Mouse (Mus musculus) left cerebral cortex, adult 2 months (tissue): Measurements from ENCODE around the gene Lefty1. TPM values are rescaled to one million over a fixed set of nuclear protein-coding genes. Genes with fewer than 3 reads are reported as not detected.
"Not testable (repeated sequence)": the region's sequence is repeated elsewhere in the genome, so short reads cannot be mapped to it uniquely, and the experiment has no call there.

Experiments used
- DNase-seq, 2 experiments: peaks; one replicate each; pipeline ENCODE4 v3.0.0; 2021 to 2022; ENCODE audit warnings: low spot score in 2 of 2, mixed read lengths in 1 of 2; ENCODE audit errors: extremely low spot score in 1 of 2
- H3K27ac ChIP-seq: fragments of 200-600 bp; 2 replicates; pipeline ENCODE4 v1.8.1; 2022
- H3K4me3 ChIP-seq: fragments of 200-600 bp; 2 replicates; pipeline ENCODE4 v1.8.1; 2022
- CTCF ChIP-seq: fragments of 200-600 bp; IDR thresholded peaks from 2 replicates; pipeline ENCODE4 v1.8.1; 2022; ENCODE audit warnings: antibody characterized with exemption, mild to moderate bottlenecking, moderate library complexity
- intact Hi-C: fragments of 180-260 bp; cut with DNase I; formaldehyde crosslinking; loops from one replicate; pipeline ENCODE4 v1.15.1; 2025
- long read RNA-seq, 2 experiments: library from polyadenylated mRNA; stranded (forward); transcript quantifications; one replicate each; pipeline ENCODE4 v2.0.0; 2021; ENCODE audit warnings: borderline mapping rate in 2 of 2
- total RNA-seq, 2 experiments: library from RNA; stranded (reverse); gene quantifications; 2 replicates each; pipeline ENCODE4 v1.2.3; 2021

Lefty1 gene
- under 1 TPM in 1 of 2 experiments, not detected in 1; 0.77 TPM for total RNA-seq
- long read RNA-seq, experiment 1, partial matches to known transcripts, result 0 of 1 reads
- long read RNA-seq, experiment 1, other reads (novel, unspliced or antisense), result 0 of 1 reads
- long read RNA-seq, experiment 2, result 0 reads

DNA sequence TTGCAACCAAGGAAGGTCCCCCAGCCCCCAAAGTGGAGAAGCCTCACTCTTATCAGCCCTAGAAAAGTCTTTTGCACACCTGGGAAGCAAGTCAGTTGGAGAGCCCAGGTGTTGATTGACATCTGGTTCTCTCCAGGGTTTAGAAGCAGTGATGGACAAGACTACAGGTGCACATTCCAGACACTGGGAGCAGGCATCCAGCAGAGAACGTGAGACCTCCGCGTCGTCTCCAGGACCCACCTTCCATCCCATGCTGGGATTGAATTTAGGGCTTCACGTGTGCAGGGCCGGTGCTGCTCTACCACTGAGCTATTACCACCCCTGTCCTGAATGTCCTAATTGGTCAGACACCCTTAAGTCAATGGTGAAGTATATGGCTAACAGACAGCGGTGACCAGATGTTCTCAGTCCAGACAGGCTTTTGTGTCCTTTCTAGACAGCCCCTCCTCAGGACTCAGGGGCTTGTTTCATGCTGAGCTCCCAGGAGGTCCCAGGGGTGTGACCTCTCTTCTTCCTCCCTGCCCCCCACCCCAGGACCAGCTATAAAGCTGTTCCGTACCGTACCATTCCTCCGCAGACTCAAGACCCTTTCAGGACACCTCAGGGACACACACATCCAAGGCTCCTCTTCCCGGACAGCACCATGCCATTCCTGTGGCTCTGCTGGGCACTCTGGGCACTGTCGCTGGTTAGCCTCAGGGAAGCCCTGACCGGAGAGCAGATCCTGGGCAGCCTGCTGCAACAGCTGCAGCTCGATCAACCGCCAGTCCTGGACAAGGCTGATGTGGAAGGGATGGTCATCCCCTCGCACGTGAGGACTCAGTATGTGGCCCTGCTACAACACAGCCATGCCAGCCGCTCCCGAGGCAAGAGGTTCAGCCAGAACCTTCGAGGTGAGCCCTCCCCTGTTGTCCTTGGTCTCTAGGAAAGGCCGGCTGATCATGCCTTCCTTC lies at the start of gene Lefty1:
Lefty1 (plus strand) TSS at position 556 of the 953 bp plus-strand sequence.
- no peak within 1 kb of the TSS for H3K4me3 ChIP-seq
- TF ChIP-seq CTCF, result no peak
- H3K27ac ChIP-seq, result no peak within 1 kb of the TSS
- intact Hi-C loops, result no loop called here
- no peak for DNase-seq

DNA sequence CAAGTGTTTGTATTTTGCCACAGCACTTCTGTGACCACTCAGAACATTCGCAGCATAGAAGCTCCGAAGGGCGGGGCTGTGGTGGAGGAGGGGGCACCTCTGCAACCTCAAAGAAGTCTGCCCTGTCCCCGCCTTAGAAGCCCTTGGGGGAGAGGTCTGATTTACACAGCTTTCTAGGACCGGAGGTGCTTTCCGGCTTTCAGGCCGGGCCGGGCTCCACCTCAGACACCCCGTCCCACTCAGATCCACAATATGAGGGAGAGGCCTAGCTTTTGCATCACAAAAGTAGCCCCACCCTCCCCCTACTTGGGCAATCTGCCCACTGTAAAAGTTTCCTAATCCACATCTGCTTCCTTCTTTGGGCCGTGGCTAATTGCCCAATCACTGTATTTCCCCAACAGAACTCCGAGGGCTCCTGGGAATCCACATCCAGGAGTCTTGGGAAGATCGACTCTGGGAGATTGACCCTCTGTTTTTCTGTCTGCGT lies 46.2 kb upstream of the Lefty1 start:
- intact Hi-C loops, result no loop called here
- no peak for DNase-seq
- no peak overlapping the region for H3K4me3 ChIP-seq
- no peak for TF ChIP-seq CTCF
- no peak overlapping the region for H3K27ac ChIP-seq

DNA sequence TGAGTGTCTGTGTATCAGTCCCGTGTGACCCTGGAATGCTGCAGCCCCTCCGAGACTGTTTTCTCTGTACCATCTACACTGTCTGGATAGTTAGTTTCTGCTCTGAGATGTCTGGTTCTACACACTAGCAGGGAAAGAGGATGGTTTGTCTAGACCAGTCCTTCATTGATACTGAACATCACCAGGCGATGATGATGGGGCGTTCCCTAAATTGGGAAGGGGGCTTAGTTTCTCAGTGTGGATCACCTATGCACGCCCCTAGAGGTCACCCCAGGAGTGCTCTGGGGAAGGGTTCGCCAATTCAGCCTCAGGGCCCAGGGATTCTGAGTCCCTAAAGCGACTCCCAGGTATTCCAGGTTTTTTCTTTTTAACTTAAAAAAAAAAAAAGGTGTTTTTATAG lies 45.6 kb upstream of the Lefty1 start:
- no peak overlapping the region for H3K4me3 ChIP-seq
- no peak overlapping the region for H3K27ac ChIP-seq
- intact Hi-C loops, result no loop called here
- no peak for TF ChIP-seq CTCF
- no peak for DNase-seq

DNA sequence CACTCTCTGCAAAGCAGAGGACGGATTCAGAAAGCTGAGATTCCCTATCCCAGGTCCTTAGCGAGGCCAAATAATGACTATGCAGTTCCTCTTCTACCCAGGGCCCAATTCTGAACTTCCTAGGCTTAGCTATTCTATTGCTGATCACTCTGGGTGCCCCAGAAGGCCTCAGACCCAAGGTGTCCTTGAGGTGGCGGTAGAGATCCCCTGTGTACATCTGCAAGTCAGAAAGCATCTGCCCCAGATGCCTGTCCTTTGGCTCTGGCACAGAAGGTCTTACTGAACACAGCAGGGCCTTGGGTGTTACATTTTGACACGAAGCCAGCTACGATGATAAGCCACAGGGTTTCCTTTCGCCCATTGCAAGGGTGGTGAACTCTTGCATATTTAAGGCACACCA lies 45.0 kb upstream of the Lefty1 start:
- TF ChIP-seq CTCF, result peak; percentile 26

DNA sequence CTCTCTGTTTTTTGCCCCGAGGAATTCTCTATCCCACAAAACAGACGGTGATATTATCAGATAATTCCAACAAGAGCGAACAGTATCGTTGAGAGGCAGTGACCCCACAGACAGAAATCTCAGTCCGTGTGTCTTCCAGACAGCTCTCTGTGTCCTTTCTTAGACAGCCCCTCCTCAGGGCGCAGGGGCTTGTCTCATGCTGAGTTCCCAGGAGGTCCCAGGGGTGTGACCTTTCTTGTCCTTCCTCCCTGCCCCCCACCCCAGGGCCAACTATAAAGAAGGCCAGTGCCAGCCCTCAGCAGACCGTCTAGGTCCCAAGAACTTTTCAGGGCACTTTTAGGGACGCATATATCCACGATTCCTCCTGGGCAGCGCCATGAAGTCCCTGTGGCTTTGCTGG lies 42.0 kb upstream of the Lefty1 start, which contains the start of gene Lefty2:
Lefty2 (plus strand) TSS at position 301 of the 400 bp plus-strand sequence.
- intact Hi-C loops, result loop anchor here (10.0 kb wide), 1 partner anchor 152 kb away; no protein-coding TSS in a partner anchor
- no peak for DNase-seq
- no peak for TF ChIP-seq CTCF
- Histone ChIP-seq H3K27ac (no peak within 1 kb of the TSS), H3K4me3 (no peak within 1 kb of the TSS)

More for the DNA sequence above, 45.0 kb upstream of the Lefty1 start:
- no peak for DNase-seq
- Histone ChIP-seq H3K4me3 (no peak overlapping the region), H3K27ac (no peak overlapping the region)
- intact Hi-C loops, result loop anchor here (10.0 kb wide), 1 partner anchor 155 kb away; no protein-coding TSS in a partner anchor

DNA sequence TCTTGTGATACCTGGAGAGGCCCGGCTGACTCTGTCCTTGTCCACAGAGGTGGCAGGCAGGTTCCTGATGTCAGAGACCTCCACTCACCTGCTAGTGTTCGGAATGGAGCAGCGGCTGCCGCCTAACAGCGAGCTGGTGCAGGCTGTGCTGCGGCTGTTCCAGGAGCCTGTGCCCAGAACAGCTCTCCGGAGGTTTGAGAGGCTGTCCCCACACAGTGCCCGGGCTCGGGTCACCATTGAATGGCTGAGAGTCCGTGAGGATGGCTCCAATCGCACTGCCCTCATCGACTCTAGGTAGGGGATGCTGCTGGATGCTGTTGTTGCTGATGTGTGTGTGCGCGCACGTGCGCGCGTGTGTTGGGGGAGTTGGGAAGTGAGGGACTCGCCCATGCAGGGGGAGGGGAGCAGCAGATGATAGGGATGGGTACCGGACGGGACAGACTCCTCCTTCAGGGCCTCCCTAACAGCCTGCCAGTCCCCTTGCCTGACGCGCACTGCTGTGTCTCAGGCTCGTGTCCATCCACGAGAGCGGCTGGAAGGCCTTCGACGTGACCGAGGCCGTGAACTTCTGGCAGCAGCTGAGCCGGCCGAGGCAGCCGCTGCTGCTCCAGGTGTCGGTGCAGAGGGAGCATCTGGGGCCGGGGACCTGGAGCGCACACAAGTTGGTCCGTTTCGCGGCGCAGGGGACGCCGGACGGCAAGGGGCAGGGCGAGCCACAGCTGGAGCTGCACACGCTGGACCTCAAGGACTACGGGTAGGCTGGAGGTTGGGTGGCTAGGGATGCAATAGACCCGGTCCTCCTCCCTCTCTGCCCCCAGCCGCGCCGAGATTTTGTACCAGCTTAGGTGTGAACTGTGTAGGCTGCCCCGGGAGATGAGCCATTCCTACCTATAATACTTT lies 40.5 kb upstream of the Lefty1 start:
- not testable (repeated sequence) for DNase-seq, H3K27ac ChIP-seq, H3K4me3 ChIP-seq
- intact Hi-C loops, result loop anchor here (10.0 kb wide), 1 partner anchor 150 kb away; no protein-coding TSS in a partner anchor

DNA sequence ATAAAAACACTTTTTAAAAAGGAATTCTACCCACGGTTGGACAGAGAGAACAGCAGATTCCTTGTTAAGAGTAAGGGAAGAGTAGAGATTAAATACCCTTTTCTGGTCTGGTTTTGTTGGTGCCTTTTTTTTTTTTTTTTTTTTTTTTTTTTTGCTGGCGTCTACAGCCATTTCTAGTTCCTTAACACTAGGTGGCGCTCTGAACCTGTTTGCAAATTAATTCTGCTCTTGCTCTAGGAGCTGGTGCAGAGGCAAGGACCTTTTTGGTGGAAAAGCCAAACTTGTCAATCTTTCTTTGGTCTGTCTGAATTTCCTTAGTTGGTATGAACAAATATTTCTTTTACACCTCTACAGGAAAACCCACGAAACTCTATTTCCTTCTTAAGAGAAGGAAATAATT lies 33.7 kb upstream of the Lefty1 start:
- H3K27ac ChIP-seq, result no peak overlapping the region
- no peak overlapping the region for H3K4me3 ChIP-seq
- no peak for DNase-seq
- peak; percentile 79 for TF ChIP-seq CTCF
- intact Hi-C loops, result loop anchor here (1.0 kb wide), 1 partner anchor 73 kb away; no protein-coding TSS in a partner anchor

DNA sequence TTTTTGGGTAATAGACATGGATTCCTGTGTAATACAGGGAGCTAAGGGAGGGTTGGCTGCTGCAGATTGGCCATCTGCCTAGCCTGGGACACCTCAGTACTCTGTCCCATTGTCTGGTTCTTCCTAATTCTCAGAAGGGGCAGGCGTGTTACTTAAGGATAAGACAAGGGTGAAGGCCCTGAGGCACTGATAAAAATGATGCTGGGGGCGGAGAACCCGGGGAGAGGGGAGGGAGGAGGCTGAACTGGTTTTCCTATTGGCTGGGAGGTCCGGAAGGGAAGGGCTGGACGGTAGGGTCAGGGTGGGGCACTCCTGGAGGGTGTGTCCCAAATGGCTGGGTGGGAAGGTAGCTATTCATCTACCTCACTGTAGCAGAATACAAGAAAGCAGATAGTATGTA lies 31.9 kb upstream of the Lefty1 start:
- intact Hi-C loops, result no loop called here
- H3K27ac ChIP-seq, result no peak overlapping the region
- no peak for DNase-seq
- H3K4me3 ChIP-seq, result no peak overlapping the region
- TF ChIP-seq CTCF, result no peak

DNA sequence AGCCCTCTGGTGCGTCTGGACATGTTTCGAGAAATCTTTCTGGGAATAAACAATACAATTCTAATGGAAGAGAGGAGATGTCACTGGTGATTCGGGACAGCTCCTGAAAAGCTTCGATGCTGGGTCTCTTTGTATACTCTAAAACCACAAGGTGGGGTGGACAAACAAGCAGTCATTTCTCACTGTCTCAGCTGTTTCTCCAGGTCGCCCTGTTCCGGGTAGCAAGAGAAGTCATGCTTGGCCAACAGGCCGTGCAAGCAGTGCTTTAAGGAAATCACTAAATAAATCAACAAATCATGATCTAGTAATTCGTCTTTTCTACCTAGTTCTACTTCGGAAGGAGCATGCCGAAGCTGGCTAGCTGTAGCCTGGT lies 31.2 kb upstream of the Lefty1 start:
- no peak for TF ChIP-seq CTCF
- intact Hi-C loops, result no loop called here
- DNase-seq, result no peak
- peak overlapping the region; percentile 88 for H3K27ac ChIP-seq
- peak overlapping the region; percentile 81 for H3K4me3 ChIP-seq

DNA sequence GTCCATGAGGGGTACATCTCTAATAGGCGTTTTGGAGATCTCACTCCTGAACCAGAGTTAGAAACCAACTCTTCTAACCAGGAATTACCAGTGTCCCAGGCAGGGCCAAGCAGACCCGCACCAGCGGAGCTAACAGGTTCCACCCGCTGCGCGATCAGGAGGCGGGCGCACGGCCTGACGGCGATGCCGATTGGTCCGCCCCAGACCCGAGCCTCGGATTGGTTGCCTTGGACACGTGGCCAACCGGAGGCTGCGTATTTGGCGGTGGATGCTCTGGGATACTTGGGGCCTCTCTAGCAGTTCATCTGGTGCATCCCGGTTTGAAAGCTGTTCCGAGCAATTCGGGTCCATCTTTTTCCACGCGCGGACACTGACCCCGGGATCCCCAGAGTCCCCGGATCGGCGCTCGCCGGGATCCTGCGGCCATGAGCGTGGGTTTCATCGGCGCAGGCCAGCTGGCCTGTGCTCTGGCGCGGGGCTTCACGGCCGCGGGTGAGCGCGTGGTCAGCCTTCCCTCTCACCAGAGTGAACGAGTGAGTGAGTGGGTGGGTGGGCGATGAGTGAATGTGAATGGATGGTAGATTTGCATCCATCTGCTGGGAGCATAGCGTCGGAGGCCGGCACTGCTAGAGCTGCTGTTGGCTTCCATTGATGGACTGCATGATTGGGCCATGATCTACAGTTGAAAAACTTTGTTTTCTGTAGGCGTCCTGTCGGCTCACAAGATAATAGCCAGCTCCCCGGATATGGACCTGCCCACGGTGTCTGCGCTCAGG lies 30.6 kb upstream of the Lefty1 start, which contains the start of gene Pycr2:
Pycr2 (plus strand) TSS at position 255 of the 776 bp plus-strand sequence.
- TF ChIP-seq CTCF, result no peak
- peak within 1 kb of the TSS; percentile 81 for H3K4me3 ChIP-seq
- H3K27ac ChIP-seq, result peak within 1 kb of the TSS; percentile 88
- intact Hi-C loops, result no loop called here
- peak; percentile 93 to 94 for DNase-seq

DNA sequence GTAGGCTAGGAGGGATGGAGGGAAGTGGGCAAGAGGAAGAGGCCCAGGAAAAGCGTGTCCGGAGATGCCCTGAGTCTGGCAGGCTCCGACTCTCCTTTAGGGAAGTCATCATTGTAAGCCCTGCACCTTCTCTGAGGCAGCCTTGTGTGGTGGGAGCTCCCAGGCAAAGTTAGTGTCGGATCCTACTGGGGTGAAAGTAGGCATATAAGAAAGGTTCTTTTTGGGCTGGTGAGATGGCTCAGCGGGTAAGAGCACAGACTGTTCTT lies 30.1 kb upstream of the Lefty1 start:
- no peak for TF ChIP-seq CTCF
- no peak for DNase-seq
- Histone ChIP-seq H3K27ac (peak overlapping the region; percentile 81), H3K4me3 (peak overlapping the region; percentile 81)
- intact Hi-C loops, result no loop called here
